Mouse (Mus musculus) WW6 (cell line): ENCODE measurements at regions not wholly inside any gene's neighbourhood (a gene's known extent, or its start where the extent isn't known, plus 50 kb on each side); places are given as distances from the start of the nearest gene placed in this dataset.

Experiments used
- DNase-seq: peaks from one replicate; pipeline ENCODE4 v3.0.0-alpha.2; 2013; ENCODE audit warnings: low read depth, low spot score

GRCm38 (mm10) chr12:54396341-54396740 is 192.7 kb upstream of the Egln3 start:
- no peak for DNase-seq

GRCm38 (mm10) chr12:54385401-54385800 is 181.7 kb upstream of the Egln3 start:
- no peak for DNase-seq

- no peak for DNase-seq
These were observed 180.5 kb upstream of the Egln3 start for GRCm38 (mm10) chr12:54384116-54384515.

GRCm38 (mm10) chr12:54382965-54383364 is 179.3 kb upstream of the Egln3 start:
- DNase-seq, result no peak

GRCm38 (mm10) chr12:54382061-54382460 is 178.4 kb upstream of the Egln3 start:
- DNase-seq, result no peak

- DNase-seq, result no peak
These were observed 176.7 kb upstream of the Egln3 start for GRCm38 (mm10) chr12:54380322-54380721.

GRCm38 (mm10) chr12:54378576-54378975 is 174.9 kb upstream of the Egln3 start:
- no peak for DNase-seq

GRCm38 (mm10) chr12:54374060-54374459 is 170.4 kb upstream of the Egln3 start:
- no peak for DNase-seq

- no peak for DNase-seq
These were observed 165.6 kb upstream of the Egln3 start for GRCm38 (mm10) chr12:54369217-54369616.

- DNase-seq, result no peak
These were observed 160.9 kb upstream of the Egln3 start for GRCm38 (mm10) chr12:54364381-54365095.

GRCm38 (mm10) chr12:54361762-54362161 is 158.1 kb upstream of the Egln3 start:
- no peak for DNase-seq

- DNase-seq, result no peak
These were observed 150.5 kb upstream of the Egln3 start for GRCm38 (mm10) chr12:54354187-54354586.

- no peak for DNase-seq
These were observed 150.0 kb upstream of the Egln3 start for GRCm38 (mm10) chr12:54353694-54354093.

- DNase-seq, result no peak
These were observed 149.4 kb upstream of the Egln3 start for GRCm38 (mm10) chr12:54352963-54353606.

GRCm38 (mm10) chr12:54350293-54350692 is 146.6 kb upstream of the Egln3 start:
- DNase-seq, result no peak

- no peak for DNase-seq
These were observed 145.7 kb upstream of the Egln3 start for GRCm38 (mm10) chr12:54349403-54349802.

- no peak for DNase-seq
These were observed 139.8 kb upstream of the Egln3 start for GRCm38 (mm10) chr12:54343493-54343892.

- no peak for DNase-seq
These were observed 131.8 kb upstream of the Egln3 start for GRCm38 (mm10) chr12:54335509-54335908.

- no peak for DNase-seq
These were observed 131.0 kb upstream of the Egln3 start for GRCm38 (mm10) chr12:54334491-54335132.

GRCm38 (mm10) chr12:54333632-54334321 is 130.1 kb upstream of the Egln3 start:
- no peak for DNase-seq

GRCm38 (mm10) chr12:54327483-54327882 is 123.8 kb upstream of the Egln3 start:
- no peak for DNase-seq

- no peak for DNase-seq
These were observed 122.9 kb upstream of the Egln3 start for GRCm38 (mm10) chr12:54326571-54326970.
